Comparison of ENCODE assay signal across 8 mouse cellular contexts in genomic region chr4:151860441-151861331, GRCm38 (mm10). TPM values are rescaled to one million over a fixed set of nuclear protein-coding genes. Genes with fewer than 3 reads are reported as not detected.
DNase-seq lines count a peak whose midpoint lies in the region; ATAC-seq and TF ChIP-seq lines count a peak whose summit lies in the region.

No protein-coding gene starts in this region.

- H3K27me3 ChIP-seq in hindbrain, embryonic 15.5 days: no peaks in the 10 kb centered on the region
- H3K27me3 ChIP-seq in limb, embryonic 15.5 days: no peaks in the 10 kb centered on the region
- H3K27me3 ChIP-seq in myocyte (ENCODE audit: control insufficient read depth, insufficient read depth, insufficient read length): peaks cover 4% of the 10 kb centered on the region

- peak overlapping the region; percentile 95 for H3K4me2 ChIP-seq in hindbrain, embryonic 15.5 days
- H3K4me2 ChIP-seq in limb, embryonic 15.5 days: peak overlapping the region; percentile 93
- peak overlapping the region; percentile 81 for H3K4me2 ChIP-seq in myocyte (ENCODE audit: low read depth)

- H3K9ac ChIP-seq in hindbrain, embryonic 15.5 days: peak overlapping the region; percentile 75
- H3K9ac ChIP-seq in limb, embryonic 15.5 days: peak overlapping the region; percentile 79

- peak overlapping the region; percentile 69 for H3ac ChIP-seq in myocyte (ENCODE audit: control insufficient read depth, insufficient read length)

- no peak for TF ChIP-seq POLR2A in myocyte (IDR thresholded peaks at IDR 0.05; ENCODE audit: insufficient read length, low read depth)

- peak; percentile 54 for TF ChIP-seq CTCF in layer of hippocampus, adult 2 months (conservative IDR thresholded peaks at IDR 0.05)

- peak overlapping the region; percentile 65 for H3K4me3 ChIP-seq in layer of hippocampus, adult 2 months
- H3K4me3 ChIP-seq in hindbrain, embryonic 15.5 days: peak overlapping the region; percentile 66
- peak overlapping the region; percentile 83 for H3K4me3 ChIP-seq in limb, embryonic 15.5 days
- peak overlapping the region; percentile 24 for H3K4me3 ChIP-seq in myocyte

- H3K4me1 ChIP-seq in hindbrain, embryonic 15.5 days (replicated peaks): peaks cover 31% of the 10 kb centered on the region
- H3K4me1 ChIP-seq in limb, embryonic 15.5 days: peaks cover 19% of the 10 kb centered on the region

- no peaks in the 10 kb centered on the region for H3K79me2 ChIP-seq in myocyte (ENCODE audit: control insufficient read depth, insufficient read depth)

- peak overlapping the region; percentile 43 for H3K27ac ChIP-seq in layer of hippocampus, adult 2 months
- peak overlapping the region; percentile 91 for H3K27ac ChIP-seq in hindbrain, embryonic 15.5 days (replicated peaks)
- H3K27ac ChIP-seq in limb, embryonic 15.5 days: peak overlapping the region; percentile 77; the same call in 1 of the 2 replicates

- ATAC-seq in hindbrain, embryonic 15.5 days (ENCODE audit: low FRiP score, low read depth): no peak
- ATAC-seq in limb, embryonic 15.5 days (ENCODE audit: insufficient number of reproducible peaks, low FRiP score, low TSS enrichment, low read depth): no peak

- DNase-seq in layer of hippocampus, adult 2 months (ENCODE audit: low spot score in 2 of 2): no peak
- DNase-seq in layer of hippocampus, adult 9-10 months (ENCODE audit: low spot score): no peak
- peak; percentile 72 for DNase-seq in cerebellum, adult 11-12 months
- peak; percentile 14 for DNase-seq in forelimb bud, embryonic 11.5 days (ENCODE audit: low read depth, low spot score)
- DNase-seq in testis, postnatal 14 days (ENCODE audit: low spot score): peak; percentile 59

- H3K9me3 ChIP-seq in hindbrain, embryonic 15.5 days: no peaks in the 10 kb centered on the region
- H3K9me3 ChIP-seq in limb, embryonic 15.5 days: no peaks in the 10 kb centered on the region

- H3K36me3 ChIP-seq in hindbrain, embryonic 15.5 days: no peaks in the 10 kb centered on the region
- 0 out of 2 replicates have a peak, but pooled peaks cover 4% of the 10 kb centered on the region for H3K36me3 ChIP-seq in limb, embryonic 15.5 days
- no peaks in the 10 kb centered on the region for H3K36me3 ChIP-seq in myocyte (ENCODE audit: control insufficient read depth, insufficient read depth)

- 2% methylated on average over 52 of the region's 63 CpGs for WGBS in hindbrain, embryonic 15.5 days
- WGBS in limb, embryonic 15.5 days: 2% methylated on average over 40 of the region's 63 CpGs

TF ChIP-seq in myocyte, 11 proteins besides CTCF, POLR2A, EP300 and RAD21:
- no peak for TF ChIP-seq TCF3 (IDR thresholded peaks at IDR 0.05; ENCODE audit: insufficient read length, low read depth)

RNA-seq across cellular contexts. Expression of gene Camta1, which starts 1.0 kb away (rescaled TPM):
- 100 to 1,000 TPM; 275 to 294 TPM for total RNA-seq in layer of hippocampus, adult 2 months (2021)
- polyA plus RNA-seq in hindbrain, embryonic 15.5 days (2015; fragmentation: Nextera tagmentation; extraction: Ambion mirVana): 150 and 162 TPM in 2 replicates
- polyA plus RNA-seq in limb, embryonic 15.5 days (2015; fragmentation: Nextera tagmentation; extraction: Ambion mirVana): 65.7 and 66.4 TPM in 2 replicates
- 40.6 TPM for polyA plus RNA-seq in myocyte (2012; fragmentation: generic; extraction: Trizol)

Comparison
In these comparisons a context has a peak if more than half of its experiments do, and no peak if none do; other contexts are left out.
1. DNase-seq: peak in cerebellum, adult 11-12 months (single experiment), forelimb bud, embryonic 11.5 days (single experiment) and testis, postnatal 14 days (single experiment); none in layer of hippocampus, adult 2 months (0 of 2) and layer of hippocampus, adult 9-10 months (single experiment).
2. H3K4me3 ChIP-seq: peak in every context shown above with its lines; median percentile 83 in limb, embryonic 15.5 days; 66 in hindbrain, embryonic 15.5 days; 65 in layer of hippocampus, adult 2 months; 24 in myocyte.
3. Peak in every context shown above with its lines, with median percentiles within 50 percentile points of each other: H3K27ac ChIP-seq and H3K4me2 ChIP-seq.